Mouse (Mus musculus): ENCODE data around the gene Cdc42bpa. TPM values are rescaled to one million over a fixed set of nuclear protein-coding genes. Genes with fewer than 3 reads are reported as not detected.

Gene Cdc42bpa
- total RNA-seq, 2 experiments from 2014 or later = 3.8 to 8.6 TPM

- ATAC-seq (replicated peaks; ENCODE audit: poor library complexity) = no peak
These were observed 200.9 kb downstream of the Cdc42bpa start for GRCm38 (mm10) chr1:180161160-180161559.

GRCm38 (mm10) chr1:180161566-180162355 lies 201.5 kb downstream of the Cdc42bpa start:
- no peak for ATAC-seq (replicated peaks; ENCODE audit: poor library complexity)

- no peak for ATAC-seq (replicated peaks; ENCODE audit: poor library complexity)
These were observed 202.7 kb downstream of the Cdc42bpa start for GRCm38 (mm10) chr1:180162986-180163385.

GRCm38 (mm10) chr1:180166533-180166932 lies 206.3 kb downstream of the Cdc42bpa start:
- 0 out of 2 replicates have a peak, but pooled peaks have one; percentile 31 for ATAC-seq (replicated peaks; ENCODE audit: poor library complexity)

GRCm38 (mm10) chr1:180168294-180168693 lies 208.0 kb downstream of the Cdc42bpa start:
- no peak for ATAC-seq (replicated peaks; ENCODE audit: poor library complexity)

GRCm38 (mm10) chr1:180169161-180169560 lies 208.9 kb downstream of the Cdc42bpa start:
- no peak for ATAC-seq (replicated peaks; ENCODE audit: poor library complexity)

- ATAC-seq (replicated peaks; ENCODE audit: poor library complexity) = no peak
These were observed 209.8 kb downstream of the Cdc42bpa start for GRCm38 (mm10) chr1:180170071-180170470.

- no peak for ATAC-seq (replicated peaks; ENCODE audit: poor library complexity)
These were observed 211.6 kb downstream of the Cdc42bpa start for GRCm38 (mm10) chr1:180171883-180172282.

- no peak for ATAC-seq (replicated peaks; ENCODE audit: poor library complexity)
These were observed 212.3 kb downstream of the Cdc42bpa start for GRCm38 (mm10) chr1:180172600-180172999.

- ATAC-seq (replicated peaks; ENCODE audit: poor library complexity) = no peak
These were observed 212.7 kb downstream of the Cdc42bpa start for GRCm38 (mm10) chr1:180173017-180173416.

- no peak for ATAC-seq (replicated peaks; ENCODE audit: poor library complexity)
These were observed 214.4 kb downstream of the Cdc42bpa start for GRCm38 (mm10) chr1:180174718-180175117.

GRCm38 (mm10) chr1:180175167-180175566 lies 214.9 kb downstream of the Cdc42bpa start:
- ATAC-seq (replicated peaks; ENCODE audit: poor library complexity) = peak; percentile 82

- ATAC-seq (replicated peaks; ENCODE audit: poor library complexity) = no peak
These were observed 215.4 kb downstream of the Cdc42bpa start for GRCm38 (mm10) chr1:180175635-180176034.

GRCm38 (mm10) chr1:180176784-180177183 lies 216.5 kb downstream of the Cdc42bpa start:
- no peak for ATAC-seq (replicated peaks; ENCODE audit: poor library complexity)

- ATAC-seq (replicated peaks; ENCODE audit: poor library complexity) = no peak
These were observed 218.1 kb downstream of the Cdc42bpa start for GRCm38 (mm10) chr1:180178340-180178739.

GRCm38 (mm10) chr1:180179100-180179499 lies 218.8 kb downstream of the Cdc42bpa start:
- ATAC-seq (replicated peaks; ENCODE audit: poor library complexity) = no peak

- no peak for ATAC-seq (replicated peaks; ENCODE audit: poor library complexity)
These were observed 219.6 kb downstream of the Cdc42bpa start for GRCm38 (mm10) chr1:180179840-180180239.

- no peak for ATAC-seq (replicated peaks; ENCODE audit: poor library complexity)
These were observed 221.2 kb downstream of the Cdc42bpa start for GRCm38 (mm10) chr1:180181304-180181965.

- no peak for ATAC-seq (replicated peaks; ENCODE audit: poor library complexity)
These were observed 221.7 kb downstream of the Cdc42bpa start for GRCm38 (mm10) chr1:180181966-180182319.

- ATAC-seq (replicated peaks; ENCODE audit: poor library complexity) = no peak
These were observed 222.5 kb downstream of the Cdc42bpa start for GRCm38 (mm10) chr1:180182731-180183130.

- ATAC-seq (replicated peaks; ENCODE audit: poor library complexity) = no peak
These were observed 223.4 kb downstream of the Cdc42bpa start for GRCm38 (mm10) chr1:180183525-180184159.

GRCm38 (mm10) chr1:180184768-180185167 lies 224.5 kb downstream of the Cdc42bpa start:
- no peak for ATAC-seq (replicated peaks; ENCODE audit: poor library complexity)

Data from megakaryocyte progenitor cell, adult 5-6 weeks (primary cell).